Mouse (Mus musculus) heart, adult 2 months (tissue): ENCODE measurements around the gene Mpg. TPM values are rescaled to one million over a fixed set of nuclear protein-coding genes. Genes with fewer than 3 reads are reported as not detected.
A peak's percentile ranks its signal among the peaks of the same experiment; 100 is the strongest.

Source experiments
- DNase-seq, 2 experiments: peaks; one replicate each; pipeline ENCODE4 v3.0.0; 2021
- H3K27ac ChIP-seq: fragments of 200-600 bp; 2 replicates; pipeline ENCODE4 v1.8.1; 2022
- H3K27me3 ChIP-seq: fragments of 200-500 bp; 2 replicates; pipeline ENCODE4 v1.6.1; 2012; ENCODE audit warnings: mild to moderate bottlenecking, low read length, inconsistent platforms, mixed read lengths; ENCODE audit not compliant: control insufficient read depth, insufficient read depth
- H3K36me3 ChIP-seq: fragments of 200-500 bp; 2 replicates; pipeline ENCODE4 v1.6.1; 2012; ENCODE audit warnings: low read length, inconsistent platforms; ENCODE audit not compliant: control insufficient read depth, insufficient read depth
- H3K4me1 ChIP-seq: fragments of 200-500 bp; 2 replicates; pipeline ENCODE4 v1.6.1; 2011; ENCODE audit warnings: low read length; ENCODE audit not compliant: control insufficient read depth, insufficient read depth
- H3K4me3 ChIP-seq: fragments of 200-600 bp; 2 replicates; pipeline ENCODE4 v1.8.1; 2022
- H3K79me2 ChIP-seq: fragments of 200-500 bp; replicated peaks from 2 replicates; pipeline ENCODE4 v1.6.1; 2012; ENCODE audit warnings: mild to moderate bottlenecking, inconsistent platforms, low read length, moderate library complexity, mixed read lengths; ENCODE audit not compliant: control insufficient read depth, insufficient read depth
- H3K9ac ChIP-seq: fragments of 200-500 bp; 2 replicates; pipeline ENCODE4 v1.6.1; 2012; ENCODE audit warnings: low read depth, mild to moderate bottlenecking, control low read depth, inconsistent platforms, low read length, mixed read lengths
- CTCF ChIP-seq: fragments of 200-600 bp; IDR thresholded peaks from 2 replicates; pipeline ENCODE4 v1.8.1; 2022; ENCODE audit warnings: antibody characterized with exemption, mild to moderate bottlenecking, moderate library complexity
- EP300 ChIP-seq: fragments of 200-500 bp; IDR thresholded peaks from 2 replicates; pipeline ENCODE4 v1.6.1; 2011; ENCODE audit warnings: low read depth, low read length, control low read depth; ENCODE audit not compliant: insufficient read depth
- POLR2A ChIP-seq: fragments of 200-500 bp; IDR thresholded peaks from 2 replicates; pipeline ENCODE4 v1.6.1; 2011; ENCODE audit warnings: mild to moderate bottlenecking, low read depth, low read length, control low read depth; ENCODE audit not compliant: insufficient read depth
- WGBS: fragments of 180-500 bp; shearing (Covaris S2); methylation state at CpG from one replicate; pipeline ENCODE4 v1.1.7; 2018; 5-methylcytosine and 5-hydroxymethylcytosine counted together
- intact Hi-C: fragments of 180-260 bp; cut with DNase I; formaldehyde crosslinking; loops from one replicate; pipeline ENCODE4 v1.15.1; 2025
- polyA plus RNA-seq: library from polyadenylated mRNA; depleted of rRNA; stranded (reverse); fragments of >200 nt; gene quantifications from 2 replicates; pipeline ENCODE4 v1.2.3, GENCODE M21; 2012
- total RNA-seq, 2 experiments: library from RNA; stranded (reverse); gene quantifications; 2 replicates each; pipeline ENCODE4 v1.2.3; 2021

Gene Mpg
- total and polyA plus RNA-seq, 3 experiments: 5.1 to 6.2 (median 5.2) TPM

DNA sequence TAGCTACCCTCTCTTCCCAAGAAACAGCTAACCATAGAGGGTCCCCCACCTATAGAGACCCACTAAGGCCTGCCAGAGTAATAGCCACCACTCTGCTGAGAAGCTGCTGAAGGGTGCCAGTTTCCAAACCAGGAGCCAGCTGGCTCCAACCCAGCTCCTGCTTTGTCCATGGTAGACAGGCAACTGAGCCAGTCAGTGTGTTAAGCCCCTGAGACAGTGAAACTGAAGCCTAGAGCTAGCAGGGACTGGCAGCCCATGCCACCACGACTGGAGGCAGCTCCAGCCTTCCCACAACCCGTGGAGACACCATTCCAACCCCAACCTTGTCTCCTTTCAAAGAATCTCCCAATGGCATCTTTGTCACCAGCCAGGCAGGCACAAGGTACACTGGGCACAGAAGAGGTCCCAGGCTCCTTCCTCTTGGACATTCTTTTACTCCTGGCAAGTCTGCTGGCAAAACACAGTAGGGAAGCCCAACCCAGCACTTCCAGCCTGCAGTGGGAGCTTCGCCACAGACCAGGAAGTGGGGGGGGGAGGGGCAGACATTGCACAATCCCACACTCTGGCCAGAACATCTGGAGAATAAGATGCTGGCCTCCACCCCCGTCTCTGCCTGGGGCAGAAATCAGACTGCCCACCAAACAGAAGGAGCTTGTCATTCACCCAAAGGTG, 1.7 kb upstream of the Mpg start:
- Histone ChIP-seq H3K36me3 (no peaks in the 10 kb centered on the region), H3K27me3 (no peaks in the 10 kb centered on the region), H3K4me3 (no peak overlapping the region; the same call in 1 of the 2 replicates), H3K9ac (no peak overlapping the region), H3K27ac (peak overlapping the region; percentile 76), H3K4me1 (peaks cover 24% of the 10 kb centered on the region), H3K79me2 (no peaks in the 10 kb centered on the region)
- 6% methylated on average over 4 of the region's 4 CpGs for WGBS
- TF ChIP-seq EP300: peak; percentile 89
- no peak for TF ChIP-seq CTCF
- peak; percentile 28; the same call in 1 of the 2 replicates for TF ChIP-seq POLR2A
- peak; percentile 88 to 91 for DNase-seq
- intact Hi-C loops: loop anchor here (5.0 kb wide), 1 partner anchor 43 kb away; the partner anchor contains the start of gene Nprl3

- Histone ChIP-seq H3K27ac (peak overlapping the region; percentile 76), H3K36me3 (no peaks in the 10 kb centered on the region), H3K4me3 (no peak overlapping the region; the same call in 1 of the 2 replicates), H3K27me3 (no peaks in the 10 kb centered on the region), H3K9ac (no peak overlapping the region), H3K79me2 (no peaks in the 10 kb centered on the region), H3K4me1 (peaks cover 24% of the 10 kb centered on the region)
- WGBS: 32% methylated on average over 7 of the region's 7 CpGs
- TF ChIP-seq CTCF: no peak; the same call in 1 of the 2 replicates
- no peak for TF ChIP-seq POLR2A
- no peak for TF ChIP-seq EP300
- intact Hi-C loops: no loop called here
- peak; percentile 66 to 71 for DNase-seq
Observed at GRCm38 (mm10) chr11:32225222-32226104, 842 bp upstream of the Mpg start.

- no peak for DNase-seq
- Histone ChIP-seq H3K27me3 (no peaks in the 10 kb centered on the region), H3K9ac (peak overlapping the region; percentile 75), H3K4me3 (peak overlapping the region; percentile 72), H3K36me3 (no peaks in the 10 kb centered on the region), H3K79me2 (no peaks in the 10 kb centered on the region), H3K27ac (peak overlapping the region; percentile 76), H3K4me1 (peaks cover 24% of the 10 kb centered on the region)
- WGBS: 23% methylated on average over 1 of the region's 1 CpGs
- intact Hi-C loops: no loop called here
- TF ChIP-seq EP300: no peak
- no peak for TF ChIP-seq POLR2A
- no peak for TF ChIP-seq CTCF
Observed at GRCm38 (mm10) chr11:32227041-32227440, 736 bp downstream of the Mpg start.

DNA sequence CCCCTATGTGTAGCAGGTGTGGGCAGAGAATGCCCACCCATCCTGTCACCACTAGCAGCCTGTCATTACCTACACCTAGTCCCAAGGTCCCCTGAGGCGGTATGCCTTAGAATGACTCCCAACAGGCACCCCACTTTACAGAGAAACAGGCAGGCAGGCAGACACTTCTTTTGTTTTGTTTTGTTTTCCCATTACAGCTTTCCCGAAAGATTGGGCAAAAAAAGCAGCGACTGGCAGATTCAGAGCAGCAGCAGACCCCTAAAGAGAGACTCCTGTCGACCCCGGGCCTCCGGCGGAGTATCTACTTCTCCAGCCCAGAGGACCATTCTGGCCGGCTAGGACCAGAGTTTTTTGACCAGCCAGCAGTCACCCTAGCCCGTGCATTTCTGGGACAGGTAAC, 1.2 kb downstream of the Mpg start:
- Histone ChIP-seq H3K27ac (no peak overlapping the region), H3K79me2 (no peaks in the 10 kb centered on the region), H3K9ac (no peak overlapping the region), H3K4me3 (no peak overlapping the region), H3K4me1 (peaks cover 22% of the 10 kb centered on the region), H3K36me3 (no peaks in the 10 kb centered on the region), H3K27me3 (no peaks in the 10 kb centered on the region)
- WGBS: 90% methylated on average over 9 of the region's 9 CpGs
- intact Hi-C loops: no loop called here
- no peak for DNase-seq
- no peak for TF ChIP-seq EP300
- no peak for TF ChIP-seq POLR2A
- TF ChIP-seq CTCF: no peak

DNA sequence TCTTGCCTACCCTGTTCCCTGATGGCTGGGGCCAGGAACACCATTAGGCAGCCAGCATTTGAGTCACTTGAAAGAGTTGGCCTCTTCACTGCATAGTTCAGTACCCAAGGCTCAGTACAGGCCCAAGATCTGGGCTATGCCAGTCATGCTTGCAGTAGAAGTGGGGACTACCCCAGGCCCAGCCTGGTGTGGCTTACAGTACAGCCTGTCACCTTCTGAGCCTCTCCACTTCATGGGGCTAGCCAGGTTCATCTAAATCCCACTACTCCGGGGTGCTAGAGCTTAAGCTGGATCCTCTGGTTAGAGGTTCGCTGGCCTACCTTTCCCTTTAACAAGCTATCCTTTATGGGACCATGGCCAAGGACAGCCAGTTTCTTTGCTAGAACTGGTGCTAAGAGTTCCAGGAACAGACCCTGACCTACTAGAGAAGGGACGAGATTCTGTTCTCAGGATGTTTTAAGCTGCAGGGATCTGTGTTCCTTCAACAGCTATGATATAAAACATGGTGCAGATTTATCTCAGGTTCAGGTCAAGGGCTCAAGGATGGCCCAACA, 2.1 kb downstream of the Mpg start:
- no peaks in the 10 kb centered on the region for H3K36me3 ChIP-seq
- DNase-seq: peak in 1 of 2 experiments; percentile 7
- H3K27me3 ChIP-seq: no peaks in the 10 kb centered on the region
- no peak overlapping the region for H3K27ac ChIP-seq
- intact Hi-C loops: no loop called here
- 80% methylated on average over 3 of the region's 3 CpGs for WGBS
- H3K9ac ChIP-seq: no peak overlapping the region
- H3K79me2 ChIP-seq: no peaks in the 10 kb centered on the region
- H3K4me3 ChIP-seq: no peak overlapping the region
- peaks cover 18% of the 10 kb centered on the region for H3K4me1 ChIP-seq
- TF ChIP-seq CTCF (no peak), POLR2A (no peak), EP300 (no peak)

DNA sequence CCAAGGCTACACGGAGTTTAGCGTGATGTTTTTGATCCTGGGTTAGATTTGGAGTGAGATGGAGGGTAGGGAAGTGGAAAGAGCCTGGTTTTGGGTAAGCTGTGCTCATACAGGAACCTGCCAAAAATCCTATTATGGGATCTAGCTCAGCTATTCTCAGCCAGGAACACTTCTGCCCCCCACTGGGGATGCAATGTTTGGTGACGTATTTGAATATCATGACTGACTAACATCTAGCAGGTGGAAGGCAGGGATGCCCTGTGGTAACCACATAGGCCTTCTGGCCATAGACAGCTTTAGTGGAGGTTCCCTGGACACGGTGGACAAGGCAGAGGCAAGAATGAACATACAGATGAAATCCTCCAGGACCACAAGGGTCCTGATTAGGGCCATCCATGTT, 3.9 kb downstream of the Mpg start:
- WGBS: 85% methylated on average over 4 of the region's 4 CpGs
- TF ChIP-seq EP300 (no peak), CTCF (peak; percentile 49)
- H3K27me3 ChIP-seq: no peaks in the 10 kb centered on the region
- no peak for DNase-seq
- intact Hi-C loops: no loop called here
- no peaks in the 10 kb centered on the region for H3K36me3 ChIP-seq
- H3K27ac ChIP-seq: no peak overlapping the region
- H3K9ac ChIP-seq: no peak overlapping the region
- H3K4me3 ChIP-seq: no peak overlapping the region
- H3K4me1 ChIP-seq: peaks cover 8% of the 10 kb centered on the region
- H3K79me2 ChIP-seq: no peaks in the 10 kb centered on the region
